Mouse (Mus musculus): ENCODE data around the gene Svep1.

DNA sequence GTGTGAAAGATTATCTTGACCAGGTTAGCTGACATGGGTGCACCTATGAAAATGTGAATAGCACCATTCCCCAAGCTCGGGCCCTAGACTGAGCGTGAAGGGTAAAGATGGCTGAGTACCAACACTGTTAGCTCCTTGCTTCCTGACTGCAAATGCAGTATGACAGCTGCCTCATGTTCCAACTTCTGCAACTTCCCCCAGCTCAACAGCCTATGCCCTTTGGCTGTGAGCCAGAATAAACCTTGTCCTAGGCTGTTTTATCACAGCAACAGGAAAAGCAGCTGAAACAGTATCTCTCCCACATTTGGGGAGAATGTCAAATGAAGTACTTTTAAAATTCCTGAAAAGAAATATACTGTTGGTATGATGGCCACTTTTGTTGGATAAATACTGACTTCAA lies 10.7 kb downstream of the Svep1 start:
- no peak for TF ChIP-seq CTCF (IDR thresholded peaks at IDR 0.05; ENCODE audit: extremely low read depth, insufficient read length, insufficient replicate concordance, low read depth, low read length)
- TF ChIP-seq POLR2A (IDR thresholded peaks at IDR 0.05; ENCODE audit: low read depth, low read length), result no peak
